Mouse (Mus musculus) embryonic facial prominence, embryonic 13.5 days (tissue): ENCODE results near the gene Atp8b4. TPM values are rescaled to one million over a fixed set of nuclear protein-coding genes. Genes with fewer than 3 reads are reported as not detected.
"Not testable (repeated sequence)": the region's sequence is repeated elsewhere in the genome, so short reads cannot be mapped to it uniquely, and the experiment has no call there.

Source experiments
- ATAC-seq: fragments of 200-750 bp; cut with Nextera tagmentation; 2 replicates; pipeline ENCODE4 v1.8.0; 2017; ENCODE audit warnings: low read depth; ENCODE audit not compliant: insufficient number of reproducible peaks, insufficient read depth, low FRiP score, low TSS enrichment
- H3K27ac ChIP-seq: fragments of 300-500 bp; sonication (generic); 2 replicates; pipeline ENCODE4 v1.5.1; 2015; ENCODE audit warnings: moderate library complexity, mild to moderate bottlenecking, inconsistent platforms
- H3K27me3 ChIP-seq: fragments of 300-500 bp; sonication (generic); 2 replicates; pipeline ENCODE4 v1.6.1; 2015; ENCODE audit warnings: mild to moderate bottlenecking, inconsistent platforms
- H3K36me3 ChIP-seq: fragments of 300-500 bp; sonication (generic); 2 replicates; pipeline ENCODE4 v1.6.1; 2015; ENCODE audit warnings: mild to moderate bottlenecking, inconsistent platforms
- H3K4me1 ChIP-seq: fragments of 300-500 bp; sonication (generic); 2 replicates; pipeline ENCODE4 v1.6.1; 2015; ENCODE audit warnings: inconsistent platforms
- H3K4me2 ChIP-seq: fragments of 300-500 bp; sonication (generic); 2 replicates; pipeline ENCODE4 v1.6.1; 2015; ENCODE audit warnings: moderate library complexity, mild to moderate bottlenecking, inconsistent platforms
- H3K4me3 ChIP-seq: fragments of 300-500 bp; sonication (generic); 2 replicates; pipeline ENCODE4 v1.5.1; 2015; ENCODE audit warnings: mild to moderate bottlenecking, inconsistent platforms
- H3K9ac ChIP-seq: fragments of 300-500 bp; sonication (generic); 2 replicates; pipeline ENCODE4 v1.6.1; 2015; ENCODE audit warnings: mild to moderate bottlenecking, inconsistent platforms
- H3K9me3 ChIP-seq: fragments of 300-500 bp; sonication (generic); 2 replicates; pipeline ENCODE4 v1.6.1; 2016; ENCODE audit warnings: inconsistent platforms
- WGBS: fragments of 180-500 bp; shearing (Covaris S2); methylation state at CpG from one replicate; pipeline ENCODE4 v1.1.7; 2015; ENCODE audit warnings: mixed read lengths; 5-methylcytosine and 5-hydroxymethylcytosine counted together
- polyA plus RNA-seq: library from polyadenylated mRNA; unstranded; fragments of >200 nt; fragmentation: Nextera tagmentation; extraction: Ambion mirVana; gene quantifications from 2 replicates; pipeline ENCODE4 v1.2.1, GENCODE M21; 2015

Gene Atp8b4
- polyA plus RNA-seq, result 0.63 and 3.1 TPM in 2 replicates

- no peak for ATAC-seq
- 88% methylated on average over 6 of the region's 6 CpGs for WGBS
- no peaks in the 10 kb centered on the region for H3K27me3 ChIP-seq
- H3K9ac ChIP-seq, result no peak within 1 kb of the TSS
- no peaks in the 10 kb centered on the region for H3K36me3 ChIP-seq
- H3K27ac ChIP-seq, result no peak within 1 kb of the TSS
- H3K4me2 ChIP-seq, result no peak within 1 kb of the TSS
- H3K4me1 ChIP-seq, result no peaks in the 10 kb centered on the region
- no peak within 1 kb of the TSS for H3K4me3 ChIP-seq
- peaks cover 3% of the 10 kb centered on the region; the same call in 1 of the 2 replicates for H3K9me3 ChIP-seq
Observed at GRCm38 (mm10) chr2:126500521-126500920, at the start of gene Atp8b4. TSS of gene Atp8b4 (minus strand) at chr2:126500674.

DNA sequence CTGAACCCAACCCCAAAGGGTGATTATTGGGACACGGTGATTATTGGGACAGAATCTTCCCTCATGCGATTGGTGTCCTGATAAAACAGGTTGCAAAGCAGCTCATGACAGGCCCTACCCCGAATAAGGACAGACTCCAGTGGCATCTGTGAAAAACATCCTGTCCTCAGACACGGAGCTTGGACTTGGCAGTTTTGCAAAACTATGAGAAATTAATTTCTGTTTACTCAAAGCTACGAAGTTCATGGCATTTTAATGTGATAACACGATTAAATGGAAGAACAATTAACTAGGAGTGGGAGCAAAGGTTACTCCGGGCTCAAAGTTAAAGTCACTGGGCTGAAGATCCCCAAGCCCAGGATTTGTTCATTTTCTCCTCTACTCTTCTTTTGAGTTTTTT lies 49.2 kb upstream of the Atp8b4 start:
- Histone ChIP-seq H3K9ac (no peak overlapping the region), H3K4me1 (peaks cover 14% of the 10 kb centered on the region), H3K4me2 (no peak overlapping the region), H3K36me3 (no peaks in the 10 kb centered on the region), H3K27ac (no peak overlapping the region), H3K4me3 (no peak overlapping the region), H3K27me3 (peaks cover 52% of the 10 kb centered on the region), H3K9me3 (no peaks in the 10 kb centered on the region)
- WGBS, result 82% methylated on average over 7 of the region's 7 CpGs
- ATAC-seq, result no peak

DNA sequence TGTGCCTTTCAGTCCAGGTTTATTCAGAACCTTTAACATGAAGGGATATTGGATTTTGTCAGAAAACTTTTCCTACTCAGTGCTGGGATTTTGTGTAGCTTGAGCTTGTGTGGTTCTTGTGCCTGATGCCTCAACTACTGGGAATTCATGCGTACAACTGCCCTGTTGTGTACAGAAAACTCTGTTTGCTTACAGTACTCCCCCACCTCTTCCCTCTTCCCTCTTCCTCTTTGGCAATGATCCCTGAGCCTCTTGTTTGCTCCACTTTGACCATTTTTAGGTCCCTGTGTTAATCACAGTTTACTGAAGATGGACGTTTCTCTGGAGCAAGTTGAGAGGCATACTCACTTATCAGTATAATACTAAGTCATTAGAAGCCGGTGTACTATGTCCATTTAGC lies 45.9 kb upstream of the Atp8b4 start:
- H3K9ac ChIP-seq, result no peak overlapping the region
- no peak overlapping the region for H3K4me2 ChIP-seq
- no peak overlapping the region for H3K27ac ChIP-seq
- 85% methylated on average over 3 of the region's 3 CpGs for WGBS
- H3K4me3 ChIP-seq, result no peak overlapping the region
- ATAC-seq, result no peak
- no peaks in the 10 kb centered on the region for H3K4me1 ChIP-seq
- H3K36me3 ChIP-seq, result no peaks in the 10 kb centered on the region
- H3K27me3 ChIP-seq, result peaks cover 19% of the 10 kb centered on the region
- no peaks in the 10 kb centered on the region; the same call in 1 of the 2 replicates for H3K9me3 ChIP-seq

GRCm38 (mm10) chr2:126545297-126545696 lies 44.8 kb upstream of the Atp8b4 start:
- Histone ChIP-seq H3K4me1 (no peaks in the 10 kb centered on the region), H3K4me3 (no peak overlapping the region), H3K9ac (no peak overlapping the region), H3K9me3 (no peaks in the 10 kb centered on the region; the same call in 1 of the 2 replicates), H3K27me3 (peaks cover 9% of the 10 kb centered on the region), H3K36me3 (no peaks in the 10 kb centered on the region), H3K4me2 (no peak overlapping the region), H3K27ac (no peak overlapping the region)
- 63% methylated on average over 5 of the region's 5 CpGs for WGBS
- ATAC-seq, result no peak

DNA sequence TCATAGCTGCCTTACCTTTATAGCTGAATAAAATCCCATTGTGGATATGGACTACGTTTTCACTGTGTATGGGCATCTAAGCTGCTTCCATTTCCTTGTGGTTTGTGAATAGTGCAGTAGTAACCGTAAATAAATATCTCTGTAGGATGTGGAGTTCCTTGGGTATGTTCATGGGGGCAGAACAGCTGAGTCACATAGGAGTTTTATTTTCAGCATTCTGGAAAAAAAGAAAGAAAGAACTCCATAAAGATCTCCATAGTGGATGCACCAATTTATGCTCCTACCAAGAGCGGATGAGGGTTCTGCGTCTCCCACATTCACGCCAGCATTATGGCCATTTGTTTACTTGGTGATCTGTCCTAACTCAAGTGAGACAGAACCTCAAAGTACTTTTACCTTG lies 41.7 kb upstream of the Atp8b4 start:
- Histone ChIP-seq H3K9ac (no peak overlapping the region), H3K27me3 (no peaks in the 10 kb centered on the region), H3K27ac (no peak overlapping the region), H3K4me2 (no peak overlapping the region), H3K4me1 (no peaks in the 10 kb centered on the region), H3K36me3 (no peaks in the 10 kb centered on the region), H3K4me3 (no peak overlapping the region), H3K9me3 (no peaks in the 10 kb centered on the region; the same call in 1 of the 2 replicates)
- WGBS, result 85% methylated on average over 5 of the region's 5 CpGs
- ATAC-seq, result no peak

DNA sequence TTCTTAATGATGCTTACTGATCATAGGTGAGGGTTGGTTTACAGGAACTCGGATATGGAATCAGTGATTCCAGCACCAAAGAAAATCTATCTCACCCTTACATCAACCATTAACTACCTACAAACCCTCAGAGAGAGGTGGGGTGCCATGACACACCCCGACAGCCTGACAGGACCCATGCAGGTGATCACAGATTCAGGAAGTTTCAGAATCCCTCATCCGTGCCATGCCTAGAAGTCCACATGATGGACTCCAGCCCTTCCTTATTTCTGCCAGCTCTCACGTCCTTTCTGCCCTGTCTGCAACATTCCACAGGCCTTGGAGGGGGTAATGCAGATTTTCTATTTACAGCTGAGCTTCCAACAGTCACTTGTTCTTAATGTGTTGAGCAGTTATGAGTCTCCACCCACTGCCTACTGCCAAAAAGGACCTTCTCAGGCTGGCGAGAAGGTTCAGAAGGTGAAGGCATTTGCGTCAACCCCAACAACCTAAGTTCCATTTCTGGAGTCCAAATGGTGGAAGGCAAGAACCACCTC lies 40.0 kb upstream of the Atp8b4 start:
- H3K4me1 ChIP-seq, result no peaks in the 10 kb centered on the region
- H3K27ac ChIP-seq, result no peak overlapping the region
- no peaks in the 10 kb centered on the region for H3K27me3 ChIP-seq
- H3K4me2 ChIP-seq, result no peak overlapping the region
- no peaks in the 10 kb centered on the region; the same call in 1 of the 2 replicates for H3K9me3 ChIP-seq
- WGBS, result 79% methylated on average over 6 of the region's 6 CpGs
- ATAC-seq, result no peak
- no peak overlapping the region for H3K9ac ChIP-seq
- H3K36me3 ChIP-seq, result no peaks in the 10 kb centered on the region
- H3K4me3 ChIP-seq, result no peak overlapping the region

DNA sequence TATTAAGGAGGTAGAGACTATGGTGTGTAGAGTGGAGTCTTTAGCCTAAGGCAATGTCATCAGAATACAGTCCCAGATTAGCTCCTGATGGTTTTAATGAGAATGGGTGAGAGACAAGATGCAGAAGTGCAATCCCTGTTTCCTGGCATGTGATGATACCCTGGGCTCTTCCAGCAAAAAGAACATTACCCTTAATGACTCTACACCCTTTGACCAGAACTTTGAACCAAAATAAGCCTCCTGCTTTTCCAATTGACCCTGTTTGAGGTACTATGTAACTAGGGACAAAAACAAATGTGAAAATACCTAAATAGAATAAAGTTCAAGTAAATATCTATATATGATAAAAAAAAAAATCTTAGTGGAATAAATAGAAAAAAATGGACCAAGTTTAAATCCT lies 37.2 kb upstream of the Atp8b4 start:
- no peaks in the 10 kb centered on the region for H3K27me3 ChIP-seq
- no peaks in the 10 kb centered on the region for H3K9me3 ChIP-seq
- no peak overlapping the region for H3K27ac ChIP-seq
- H3K4me3 ChIP-seq, result no peak overlapping the region
- H3K4me1 ChIP-seq, result no peaks in the 10 kb centered on the region
- H3K36me3 ChIP-seq, result no peaks in the 10 kb centered on the region
- ATAC-seq, result no peak
- H3K4me2 ChIP-seq, result no peak overlapping the region
- H3K9ac ChIP-seq, result no peak overlapping the region

DNA sequence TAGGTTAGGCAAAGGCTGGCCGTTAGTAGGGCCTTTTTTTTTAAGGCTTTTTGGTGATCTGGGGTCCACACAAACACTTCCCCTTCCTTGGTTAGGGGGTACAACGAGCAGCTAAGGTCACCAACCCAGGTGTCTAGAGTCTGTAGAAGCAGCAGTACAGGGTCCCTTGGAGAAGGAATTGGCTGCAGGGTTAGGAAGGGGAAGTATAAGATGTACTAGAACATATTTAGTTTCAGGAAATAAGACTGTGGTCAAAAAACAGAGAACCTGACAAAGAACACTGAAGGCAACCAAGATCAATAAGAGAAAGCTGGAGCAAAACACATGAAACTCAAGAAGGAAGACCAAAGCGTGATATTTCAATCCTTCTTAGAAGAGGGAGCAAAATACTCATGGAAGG lies 30.1 kb upstream of the Atp8b4 start:
- Histone ChIP-seq H3K27me3 (no peaks in the 10 kb centered on the region), H3K4me1 (no peaks in the 10 kb centered on the region), H3K9ac (no peak overlapping the region), H3K4me2 (no peak overlapping the region), H3K4me3 (no peak overlapping the region), H3K9me3 (no peaks in the 10 kb centered on the region), H3K27ac (no peak overlapping the region), H3K36me3 (no peaks in the 10 kb centered on the region)
- no peak for ATAC-seq
- 76% methylated on average over 3 of the region's 3 CpGs for WGBS

DNA sequence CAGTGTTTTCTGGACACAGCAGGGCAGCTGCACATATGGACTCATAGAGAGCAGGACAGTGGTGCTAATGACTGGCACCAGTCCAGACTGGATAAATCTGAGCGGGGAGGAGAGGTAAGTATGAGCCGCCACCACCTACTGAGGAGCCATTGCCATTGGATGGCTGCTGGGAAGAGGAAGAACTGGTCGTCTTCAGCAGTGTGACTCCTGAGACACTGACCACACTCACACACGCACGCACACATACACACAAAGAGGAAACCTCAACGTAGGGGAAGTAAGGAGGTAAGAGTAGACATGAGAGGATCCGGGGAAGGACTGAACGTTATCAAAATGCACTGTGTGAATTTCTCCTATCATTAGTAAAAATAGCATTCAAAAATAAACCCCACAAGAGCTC lies 27.0 kb upstream of the Atp8b4 start:
- 92% methylated on average over 8 of the region's 8 CpGs for WGBS
- no peaks in the 10 kb centered on the region for H3K36me3 ChIP-seq
- H3K4me3 ChIP-seq, result no peak overlapping the region
- H3K4me2 ChIP-seq, result no peak overlapping the region
- H3K27ac ChIP-seq, result no peak overlapping the region
- no peak overlapping the region for H3K9ac ChIP-seq
- ATAC-seq, result no peak
- no peaks in the 10 kb centered on the region for H3K9me3 ChIP-seq
- no peaks in the 10 kb centered on the region for H3K27me3 ChIP-seq
- no peaks in the 10 kb centered on the region for H3K4me1 ChIP-seq

- no peak overlapping the region for H3K9ac ChIP-seq
- H3K4me3 ChIP-seq, result no peak overlapping the region
- peaks cover 4% of the 10 kb centered on the region; the same call in 1 of the 2 replicates for H3K27me3 ChIP-seq
- no peaks in the 10 kb centered on the region for H3K36me3 ChIP-seq
- H3K4me1 ChIP-seq, result no peaks in the 10 kb centered on the region
- no peaks in the 10 kb centered on the region for H3K9me3 ChIP-seq
- no peak overlapping the region for H3K27ac ChIP-seq
- no peak for ATAC-seq
- WGBS, result 76% methylated on average over 2 of the region's 2 CpGs
- H3K4me2 ChIP-seq, result no peak overlapping the region
Observed at GRCm38 (mm10) chr2:126524271-126524670, 23.8 kb upstream of the Atp8b4 start.

- H3K4me1 ChIP-seq, H3K36me3 ChIP-seq, H3K4me2 ChIP-seq, H3K9ac ChIP-seq, H3K27ac ChIP-seq, H3K27me3 ChIP-seq, H3K9me3 ChIP-seq, ATAC-seq, H3K4me3 ChIP-seq: not testable (repeated sequence)
- 59% methylated on average over 5 of the region's 5 CpGs for WGBS
Observed at GRCm38 (mm10) chr2:126523101-126523745, 22.7 kb upstream of the Atp8b4 start.

GRCm38 (mm10) chr2:126522056-126522455 lies 21.6 kb upstream of the Atp8b4 start:
- H3K9me3 ChIP-seq, result no peaks in the 10 kb centered on the region
- no peak overlapping the region for H3K9ac ChIP-seq
- H3K4me1 ChIP-seq, result no peaks in the 10 kb centered on the region
- ATAC-seq, result no peak
- 62% methylated on average over 8 of the region's 8 CpGs for WGBS
- peaks cover 4% of the 10 kb centered on the region; the same call in 1 of the 2 replicates for H3K27me3 ChIP-seq
- H3K27ac ChIP-seq, result no peak overlapping the region
- no peak overlapping the region for H3K4me2 ChIP-seq
- no peak overlapping the region for H3K4me3 ChIP-seq
- no peaks in the 10 kb centered on the region for H3K36me3 ChIP-seq
